Mouse (Mus musculus) ZHBTc4 (cell line): ENCODE results near the gene St6galnac3.
A peak's percentile ranks its signal among the peaks of the same experiment; 100 is the strongest.

ENCODE experiments used
- DNase-seq: peaks from one replicate; pipeline ENCODE4 v3.0.0-alpha.2; 2011; ENCODE audit warnings: low read depth, low spot score

The St6galnac3 gene

GRCm38 (mm10) chr3:153472583-153473471 lies 252.1 kb downstream of the St6galnac3 start:
- DNase-seq, result no peak

- no peak for DNase-seq
These were observed 261.1 kb downstream of the St6galnac3 start for GRCm38 (mm10) chr3:153463849-153464248.

- no peak for DNase-seq
These were observed 264.8 kb downstream of the St6galnac3 start for GRCm38 (mm10) chr3:153460173-153460572.

DNA sequence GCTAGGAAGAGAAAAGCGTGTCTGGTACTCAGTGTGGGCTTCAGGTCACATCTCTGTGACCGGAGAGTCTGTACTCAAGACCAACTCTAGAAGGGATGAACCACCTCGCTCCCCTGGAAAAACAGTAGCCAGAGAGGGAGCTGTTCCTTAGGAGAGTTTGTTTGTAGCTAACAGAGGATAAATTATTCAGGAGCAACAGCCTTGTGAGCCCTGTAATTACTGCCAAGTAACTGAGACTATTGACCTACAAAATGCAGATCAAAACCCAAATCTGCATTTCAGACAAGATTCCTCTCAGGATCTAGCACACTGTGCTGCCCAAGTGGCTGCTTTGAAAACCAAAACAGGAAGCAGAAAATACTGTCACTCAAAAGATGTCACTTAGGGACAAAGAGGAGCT lies 266.4 kb downstream of the St6galnac3 start:
- peak; percentile 32 for DNase-seq

DNA sequence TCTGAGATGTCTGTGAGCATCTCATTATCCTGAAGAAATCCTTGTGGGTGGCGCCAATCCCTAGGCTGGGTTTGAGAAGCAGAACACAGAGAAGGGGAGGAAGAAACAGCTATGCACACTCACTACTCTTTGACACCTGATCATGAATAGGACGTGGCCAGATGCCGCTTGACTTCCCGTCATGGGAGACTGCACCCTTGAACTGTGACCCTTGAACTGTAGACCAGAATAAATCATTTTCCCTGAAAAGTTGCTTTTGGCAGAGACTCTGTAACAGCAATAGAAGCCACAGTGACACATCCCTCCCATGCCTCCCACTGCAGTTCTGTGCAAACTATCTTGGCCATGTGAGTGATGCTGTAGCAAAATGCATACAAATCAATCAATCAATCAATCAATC lies 267.3 kb downstream of the St6galnac3 start:
- peak; percentile 23 for DNase-seq

DNA sequence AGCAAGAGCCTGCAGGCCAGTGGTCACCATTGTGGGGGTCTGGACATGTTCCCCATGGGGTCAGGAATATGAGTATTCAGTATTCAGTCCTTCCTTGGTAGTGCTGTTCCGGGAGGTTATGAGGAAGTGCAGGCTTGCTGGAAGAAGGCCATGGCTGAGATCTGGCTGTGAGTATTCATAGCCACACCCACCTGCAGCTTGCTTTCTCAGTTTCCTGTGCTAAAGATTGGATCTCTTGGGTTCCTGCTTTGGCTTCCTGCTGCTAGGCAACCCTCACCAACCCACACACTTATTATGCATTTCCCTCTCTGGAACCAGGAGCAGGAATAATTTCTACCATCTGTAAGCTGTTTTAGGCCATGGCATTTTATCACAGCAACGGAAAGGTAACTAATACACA lies 267.8 kb downstream of the St6galnac3 start:
- DNase-seq, result peak; percentile 60

DNA sequence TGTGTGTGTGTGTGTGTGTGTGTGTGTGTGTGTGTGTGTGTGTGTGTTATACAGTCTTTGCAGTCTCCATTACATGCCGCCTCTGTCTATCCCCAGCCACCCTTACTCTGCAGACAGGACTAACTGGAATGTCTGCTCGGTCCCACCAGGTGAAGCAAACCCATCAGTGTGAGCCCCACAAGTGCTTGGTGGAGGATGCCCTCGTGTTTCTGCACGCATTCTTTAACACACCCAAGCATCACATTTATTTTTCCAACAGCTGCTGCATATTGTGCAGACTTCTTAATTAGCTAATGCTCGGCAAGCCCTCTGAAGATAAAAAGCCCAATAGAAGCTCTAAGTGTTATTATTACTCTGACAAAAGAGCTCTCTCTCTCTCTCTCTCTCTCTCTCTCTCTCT lies 268.7 kb downstream of the St6galnac3 start:
- DNase-seq, result no peak

DNA sequence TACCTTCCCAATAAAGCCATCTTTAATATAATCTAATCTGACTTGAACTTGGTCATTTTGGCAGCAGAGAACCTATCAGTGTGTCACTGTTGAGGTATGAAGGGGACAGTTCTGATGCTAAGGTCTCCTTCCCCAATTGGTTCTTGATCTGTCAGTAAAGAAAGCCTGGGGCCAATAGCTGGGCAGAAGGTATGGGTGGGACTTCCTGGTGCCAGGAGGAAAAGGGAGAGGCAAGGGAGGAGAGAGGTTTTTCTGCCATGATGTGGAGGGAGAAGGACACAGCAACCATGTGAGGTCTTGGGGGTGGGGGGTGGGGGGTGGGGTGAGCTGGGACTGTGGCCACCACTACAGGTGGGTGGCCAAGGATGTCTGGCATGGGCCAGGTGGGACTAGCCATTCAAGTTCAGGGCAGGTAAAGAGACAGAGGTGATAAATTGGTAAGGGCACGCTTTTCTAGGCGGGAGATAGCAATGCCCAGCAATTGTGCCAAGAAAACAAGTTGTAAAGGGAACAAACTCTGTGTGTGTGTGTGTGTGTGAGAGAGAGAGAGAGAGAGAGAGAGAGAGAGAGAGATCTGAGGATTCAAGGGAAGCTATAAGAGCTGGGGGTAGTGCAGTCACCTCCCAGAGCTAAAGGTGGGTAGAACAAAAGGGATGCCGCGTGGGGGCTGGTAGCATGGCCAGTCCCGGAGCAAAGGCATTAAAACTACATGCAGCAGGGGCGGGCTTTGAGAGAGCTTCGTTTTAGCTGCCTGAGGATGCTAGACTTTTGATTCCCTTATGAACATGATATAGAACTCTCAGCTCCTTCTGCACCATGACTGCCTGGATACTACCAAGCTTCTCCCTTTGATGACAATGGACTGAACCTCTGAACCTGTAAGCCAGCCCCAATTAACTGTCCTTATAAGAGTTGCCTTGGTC lies 271.6 kb downstream of the St6galnac3 start:
- peak; percentile 91 for DNase-seq

GRCm38 (mm10) chr3:153452299-153452996 lies 272.5 kb downstream of the St6galnac3 start:
- DNase-seq, result peak; percentile 66

- no peak for DNase-seq
These were observed 283.6 kb downstream of the St6galnac3 start for GRCm38 (mm10) chr3:153441329-153441728.

- no peak for DNase-seq
These were observed 288.6 kb downstream of the St6galnac3 start for GRCm38 (mm10) chr3:153436076-153437021.

- DNase-seq, result no peak
These were observed 292.0 kb downstream of the St6galnac3 start for GRCm38 (mm10) chr3:153433010-153433409.

DNA sequence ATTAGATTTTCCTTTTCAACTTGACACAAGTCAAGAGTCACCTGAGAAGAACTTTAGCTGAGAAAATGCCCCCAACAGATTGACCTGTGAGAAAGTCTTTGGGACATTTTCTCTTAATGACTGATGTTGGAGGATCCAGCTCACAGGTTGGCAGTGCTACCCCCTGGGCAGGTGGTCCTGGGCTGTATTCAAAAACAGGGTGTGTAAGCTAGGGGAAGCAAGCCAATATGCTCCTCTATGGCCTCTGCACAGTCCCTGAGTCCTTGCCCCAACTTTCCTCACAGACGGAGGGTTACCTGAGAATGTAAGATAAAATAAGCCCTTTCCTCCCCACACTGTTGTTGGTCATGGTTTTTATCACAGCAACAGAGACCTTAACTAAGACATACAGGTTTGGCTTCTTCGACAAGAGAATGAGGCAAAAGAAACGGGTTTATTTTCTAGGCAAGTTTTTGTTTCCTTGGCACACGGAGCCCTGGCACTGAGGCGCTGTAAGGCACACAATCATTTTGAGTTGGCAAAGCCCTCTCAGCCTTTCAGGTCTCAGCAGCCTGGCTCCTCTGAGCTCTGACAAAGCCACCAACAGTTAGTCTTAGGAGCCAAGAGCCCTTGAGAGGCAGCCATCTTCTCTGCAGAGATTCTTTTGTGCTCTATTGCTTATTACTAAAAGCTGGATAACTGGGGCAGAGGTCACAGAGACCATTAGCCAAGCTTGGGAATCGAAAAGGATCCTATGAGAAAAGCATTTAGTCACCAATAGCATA lies 292.7 kb downstream of the St6galnac3 start:
- DNase-seq, result no peak

DNA sequence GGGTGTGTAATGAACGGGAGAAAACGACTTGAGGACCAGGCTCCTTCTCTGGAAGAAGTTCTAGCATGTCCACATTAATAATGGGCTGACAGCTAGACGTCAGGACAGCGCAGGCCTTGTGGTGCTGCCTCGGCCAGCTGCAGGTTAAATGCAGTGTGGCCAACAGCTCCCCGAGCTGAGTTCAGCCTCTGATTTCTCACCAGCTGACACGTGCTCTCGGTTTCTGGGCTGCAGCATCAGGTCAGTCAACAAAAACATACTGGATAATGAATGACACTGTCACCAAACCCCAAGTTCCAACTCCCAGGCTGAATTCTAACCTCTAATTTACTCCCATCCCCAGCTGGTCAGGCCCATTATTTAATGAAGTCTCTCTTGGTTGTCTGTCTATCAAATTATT lies 295.1 kb downstream of the St6galnac3 start:
- DNase-seq, result no peak

DNA sequence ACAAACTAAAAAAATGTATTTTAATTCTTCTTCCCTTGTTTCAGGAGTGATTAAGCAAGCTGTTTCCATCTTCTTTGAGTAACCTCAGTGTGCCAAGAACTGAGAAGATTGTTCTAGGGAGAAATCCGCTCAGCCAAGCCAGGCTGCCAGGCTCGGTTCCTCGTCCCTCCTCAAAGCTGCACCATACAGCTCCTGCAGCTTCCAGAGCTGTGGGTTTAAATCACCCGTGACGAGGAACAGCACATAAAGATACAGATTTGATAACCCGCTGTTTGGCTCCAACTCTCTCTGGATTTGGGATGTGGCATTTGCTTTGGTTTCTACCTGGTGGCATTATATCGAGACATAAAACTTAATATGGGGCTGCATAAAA lies 303.1 kb downstream of the St6galnac3 start:
- no peak for DNase-seq

DNA sequence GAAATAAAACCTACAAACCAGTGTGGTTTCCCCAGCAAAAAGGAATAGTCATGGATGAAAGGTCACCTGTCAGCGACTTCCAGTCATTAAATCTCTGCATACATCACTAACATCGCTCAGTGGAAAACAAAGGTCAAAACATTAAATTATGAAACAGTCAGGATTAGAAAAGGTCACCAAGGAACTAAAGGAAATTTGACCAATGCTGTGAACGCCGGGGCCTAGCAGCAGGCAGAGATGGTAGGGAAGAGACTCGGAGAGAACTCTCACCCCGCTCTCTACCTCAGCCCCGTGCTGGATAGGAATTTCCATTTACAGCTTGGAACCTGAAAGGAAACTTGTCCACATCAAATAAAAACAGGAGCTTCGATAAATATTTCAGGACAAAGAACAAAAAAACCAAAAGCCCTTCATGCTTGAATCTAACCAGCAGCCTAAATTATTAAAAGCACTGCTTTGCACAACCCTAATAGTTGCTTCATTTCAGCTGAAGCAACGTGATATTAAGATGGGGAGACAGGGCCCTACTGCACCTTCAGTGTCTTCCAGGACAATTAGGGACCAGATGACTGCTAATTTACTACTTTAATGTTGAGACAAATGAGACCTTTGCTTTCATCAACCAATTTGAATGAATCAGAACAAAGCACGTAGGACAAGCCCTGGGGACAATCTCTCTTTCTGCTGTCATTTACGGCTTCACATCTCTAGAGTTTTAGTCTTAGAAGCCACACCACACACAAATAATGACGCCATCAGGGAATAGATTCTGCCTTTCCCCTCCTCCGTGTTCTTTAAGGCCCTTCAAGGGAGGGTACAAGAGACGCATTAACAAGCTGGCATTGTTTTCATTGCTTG lies 303.7 kb downstream of the St6galnac3 start:
- DNase-seq, result no peak

- no peak for DNase-seq
These were observed 305.6 kb downstream of the St6galnac3 start for GRCm38 (mm10) chr3:153419331-153419730.

- no peak for DNase-seq
These were observed 308.0 kb downstream of the St6galnac3 start for GRCm38 (mm10) chr3:153417001-153417400.

- no peak for DNase-seq
These were observed 308.6 kb downstream of the St6galnac3 start for GRCm38 (mm10) chr3:153416383-153416782.
